Mouse (Mus musculus): ENCODE results near the gene Atl3.

DNA sequence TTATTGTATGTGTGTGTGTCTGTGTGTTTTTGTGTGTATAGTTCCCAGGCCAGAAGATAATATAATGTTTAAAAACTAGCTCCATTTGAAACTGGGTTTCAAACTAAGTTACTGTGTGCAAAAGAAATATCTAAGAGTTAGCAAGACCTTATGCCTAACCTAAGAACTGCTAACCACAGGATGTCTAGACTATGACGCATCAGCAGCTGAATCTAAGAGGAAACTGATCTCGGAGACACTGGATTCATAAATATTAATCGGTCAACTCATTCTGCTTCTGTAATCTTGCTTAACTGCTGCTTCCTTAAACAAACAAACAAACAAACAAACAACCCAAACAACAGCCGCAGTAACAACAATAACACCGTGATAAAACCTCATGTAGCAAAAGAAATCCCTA lies 75.8 kb downstream of the Atl3 start:
- TF ChIP-seq CTCF (IDR thresholded peaks at IDR 0.05; ENCODE audit: low read depth) (no peak), EP300 (IDR thresholded peaks at IDR 0.05; ENCODE audit: low read depth) (no peak)

Data from heart, postnatal 0 days (tissue).